Mouse (Mus musculus) left cerebral cortex, adult 18-20 months (tissue): ENCODE results near the gene Kcnk10. TPM values are rescaled to one million over a fixed set of nuclear protein-coding genes. Genes with fewer than 3 reads are reported as not detected.

ENCODE experiments used
- DNase-seq, 2 experiments: peaks; one replicate each; pipeline ENCODE4 v3.0.0; 2021 to 2022; ENCODE audit warnings: low spot score in 2 of 2, mixed read lengths in 1 of 2
- total RNA-seq, 2 experiments: library from RNA; stranded (reverse); gene quantifications; 2 replicates each; pipeline ENCODE4 v1.2.3; 2021

The Kcnk10 gene
- total RNA-seq, 2 experiments from 2014 or later = 15.2 to 16.2 TPM

GRCm38 (mm10) chr12:98573317-98574270 is 4.5 kb downstream of the Kcnk10 start:
- peak; percentile 84 to 90 for DNase-seq

GRCm38 (mm10) chr12:98571896-98572680 is 6.0 kb downstream of the Kcnk10 start:
- no peak for DNase-seq

GRCm38 (mm10) chr12:98569380-98569779 is 8.7 kb downstream of the Kcnk10 start:
- no peak for DNase-seq

GRCm38 (mm10) chr12:98567877-98568276 is 10.2 kb downstream of the Kcnk10 start:
- no peak for DNase-seq

GRCm38 (mm10) chr12:98564383-98564782 is 13.7 kb downstream of the Kcnk10 start:
- no peak for DNase-seq

GRCm38 (mm10) chr12:98563261-98563660 is 14.8 kb downstream of the Kcnk10 start:
- DNase-seq = no peak

GRCm38 (mm10) chr12:98562341-98562977 is 15.7 kb downstream of the Kcnk10 start:
- DNase-seq = no peak

GRCm38 (mm10) chr12:98560038-98560437 is 18.1 kb downstream of the Kcnk10 start:
- no peak for DNase-seq

- DNase-seq = no peak
Measured at GRCm38 (mm10) chr12:98557013-98557677, 21.0 kb downstream of the Kcnk10 start.

- DNase-seq = no peak
Measured at GRCm38 (mm10) chr12:98549981-98550380, 28.1 kb downstream of the Kcnk10 start.

GRCm38 (mm10) chr12:98548141-98548540 is 30.0 kb downstream of the Kcnk10 start:
- no peak for DNase-seq

GRCm38 (mm10) chr12:98545875-98546274 is 32.2 kb downstream of the Kcnk10 start:
- no peak for DNase-seq

GRCm38 (mm10) chr12:98545251-98545560 is 32.9 kb downstream of the Kcnk10 start:
- peak; percentile 72 to 84 for DNase-seq

GRCm38 (mm10) chr12:98544545-98545250 is 33.4 kb downstream of the Kcnk10 start:
- no peak for DNase-seq

GRCm38 (mm10) chr12:98536760-98537159 is 41.4 kb downstream of the Kcnk10 start:
- no peak for DNase-seq

- DNase-seq = no peak
Measured at GRCm38 (mm10) chr12:98536036-98536435, 42.1 kb downstream of the Kcnk10 start.

GRCm38 (mm10) chr12:98535494-98535901 is 42.6 kb downstream of the Kcnk10 start:
- DNase-seq = peak; percentile 52 to 72

- DNase-seq = no peak
Measured at GRCm38 (mm10) chr12:98528635-98529034, 49.5 kb downstream of the Kcnk10 start.

- DNase-seq = no peak
Measured at GRCm38 (mm10) chr12:98525361-98525760, 52.7 kb downstream of the Kcnk10 start.
